Mouse (Mus musculus) mouse embryonic stem cell (cell line): ENCODE data around the gene 4930522L14Rik.
"Not testable (repeated sequence)": the region's sequence is repeated elsewhere in the genome, so short reads cannot be mapped to it uniquely, and the experiment has no call there.

ENCODE experiments used
- in situ Hi-C, 2 experiments: fragments of 300-500 bp; cut with MboI; formaldehyde crosslinking; loops; 1 replicate in 1 of 2; 3 replicates in 1 of 2; pipeline ENCODE4 v1.14.3; 2019 to 2020; ENCODE audit warnings: low sequenced_read_pairs in 2 of 2, low pct_unique_long_range_greater_than_20kb in 1 of 2, mixed read lengths in 1 of 2; ENCODE audit not compliant: unreplicated experiment in 1 of 2

Gene 4930522L14Rik

DNA sequence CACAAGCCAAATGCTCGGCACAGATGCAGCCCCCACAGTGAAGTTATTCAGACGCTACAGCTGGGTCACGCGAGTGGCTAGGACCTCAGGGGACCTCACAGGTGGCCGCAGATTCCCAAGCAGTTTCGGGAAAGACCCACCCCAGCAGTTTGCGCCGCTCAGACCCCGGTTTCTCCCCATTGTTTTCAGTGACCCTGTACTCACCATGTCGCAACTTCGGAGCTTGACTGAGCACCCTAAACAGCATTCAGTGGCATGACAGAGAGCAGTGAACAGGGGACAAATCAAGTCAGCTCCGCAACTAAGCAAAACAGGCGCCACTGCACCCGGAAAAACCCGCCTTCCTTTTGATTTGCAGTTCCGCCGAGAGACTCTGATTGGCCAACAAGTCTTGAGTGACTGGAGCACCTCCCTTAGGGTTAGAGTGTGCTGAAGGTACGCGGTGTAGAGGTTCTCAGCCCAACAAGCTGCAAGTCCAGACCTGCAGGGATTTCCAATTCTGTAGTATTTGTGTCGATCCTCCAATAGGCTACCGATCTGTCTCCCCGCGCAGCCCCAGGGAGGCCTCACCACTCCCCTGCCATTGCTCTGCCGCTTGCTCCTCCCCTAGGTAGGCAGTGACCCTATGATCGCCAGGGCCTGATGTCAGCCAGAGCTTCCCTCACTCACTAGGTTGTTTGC lies at the start of gene 4930522L14Rik:
Gene 4930522L14Rik, minus strand, starts transcription at position 496 of the 681 bp plus-strand sequence.
- in situ Hi-C loops = not testable (repeated sequence)

- in situ Hi-C loops = not testable (repeated sequence)
Observed at GRCm38 (mm10) chr5:109801466-109801865, 49.8 kb upstream of the 4930522L14Rik start.

GRCm38 (mm10) chr5:109799948-109800347 lies 48.3 kb upstream of the 4930522L14Rik start:
- in situ Hi-C loops = not testable (repeated sequence)

DNA sequence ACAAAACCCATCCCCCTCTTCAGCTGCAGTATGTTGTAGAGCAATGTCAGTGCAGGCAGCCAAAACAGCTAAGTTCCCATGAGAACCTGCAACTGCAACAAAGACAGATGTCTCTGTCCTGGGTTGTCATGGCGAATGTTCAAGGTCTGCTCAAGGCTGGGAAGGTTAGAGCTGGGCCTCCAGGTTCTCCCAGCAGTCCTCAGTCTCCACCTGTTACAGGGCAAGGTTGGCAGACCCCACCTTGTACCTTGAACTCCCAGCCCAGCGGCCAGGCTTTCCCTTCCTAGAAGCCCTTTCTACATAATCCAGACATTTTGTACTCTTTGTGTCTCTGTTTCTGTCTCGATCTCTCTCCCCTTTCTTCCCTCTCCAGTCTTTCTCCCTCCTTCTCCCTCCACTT lies 45.3 kb upstream of the 4930522L14Rik start:
- in situ Hi-C loops = not testable (repeated sequence)

DNA sequence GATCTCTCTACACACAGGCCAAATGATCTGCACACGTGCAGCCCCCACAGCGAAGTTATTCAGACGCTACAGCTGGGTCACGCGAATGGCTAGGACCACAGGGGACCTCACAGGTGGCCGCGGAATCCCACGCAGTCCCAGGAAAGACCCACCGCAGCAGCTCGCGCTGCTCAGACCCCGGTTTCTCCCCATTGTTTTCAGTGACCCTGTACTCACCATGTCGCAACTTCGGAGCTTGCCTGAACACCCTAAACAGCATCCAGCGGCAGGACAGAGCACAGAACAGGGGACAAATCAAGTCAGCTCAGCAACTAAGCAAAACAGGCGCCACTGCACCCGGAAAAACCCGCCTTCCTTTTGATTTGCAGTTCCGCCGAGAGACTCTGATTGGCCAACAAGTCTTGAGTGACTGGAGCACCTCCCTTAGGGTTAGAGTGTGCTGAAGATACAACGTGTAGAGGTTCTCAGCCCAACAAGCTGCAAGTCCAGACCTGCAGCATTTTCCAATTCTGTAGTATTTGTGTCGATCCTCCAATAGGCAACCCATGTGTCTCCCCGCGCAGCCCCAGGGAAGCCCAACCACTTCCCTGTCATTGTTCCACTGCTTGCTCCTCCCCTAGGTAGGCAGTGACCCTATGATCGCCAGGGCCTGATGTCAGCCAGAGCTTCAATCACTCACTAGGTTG lies 44.4 kb upstream of the 4930522L14Rik start:
- in situ Hi-C loops = not testable (repeated sequence)

GRCm38 (mm10) chr5:109752073-109752780 lies 541 bp upstream of the 4930522L14Rik start:
- in situ Hi-C loops = not testable (repeated sequence)

GRCm38 (mm10) chr5:109745081-109745480 lies 6.6 kb downstream of the 4930522L14Rik start:
- in situ Hi-C loops = not testable (repeated sequence)

GRCm38 (mm10) chr5:109717341-109717740 lies 34.3 kb downstream of the 4930522L14Rik start:
- in situ Hi-C loops = not testable (repeated sequence)

- in situ Hi-C loops = loop anchor here (5.0 kb wide), 1 partner anchor 66 kb away; no protein-coding TSS in a partner anchor
Observed at GRCm38 (mm10) chr5:109691205-109691965, 60.3 kb downstream of the 4930522L14Rik start.

DNA sequence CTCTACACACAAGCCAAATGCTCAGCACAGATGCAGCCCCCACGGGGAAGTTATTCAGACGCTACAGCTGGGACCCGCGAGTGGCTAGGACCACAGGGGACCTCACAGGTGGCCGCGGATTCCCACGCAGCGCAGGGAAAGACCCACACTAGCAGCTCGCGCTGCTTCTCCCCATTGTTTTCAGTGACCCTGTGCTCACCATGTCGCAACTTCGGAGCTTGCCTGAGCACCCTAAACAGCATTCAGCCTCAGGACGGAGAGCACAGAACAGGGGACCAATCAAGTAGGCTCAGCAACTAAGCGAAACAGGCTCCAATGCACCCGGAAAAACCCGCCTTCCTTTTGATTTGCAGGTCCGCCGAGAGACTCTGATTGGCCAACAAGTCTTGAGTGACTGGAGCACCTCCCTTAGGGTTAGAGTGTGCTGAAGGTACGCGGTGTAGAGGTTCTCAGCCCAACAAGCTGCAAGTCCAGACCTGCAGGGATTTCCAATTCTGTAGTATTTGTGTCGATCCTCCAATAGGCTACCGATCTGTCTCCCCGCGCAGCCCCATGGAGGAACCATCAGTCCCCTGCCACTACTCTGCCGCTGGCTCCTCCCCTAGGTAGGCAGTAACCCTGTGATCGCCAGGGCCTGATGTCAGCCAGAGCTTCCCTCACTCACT lies 61.0 kb downstream of the 4930522L14Rik start, which contains the start of gene 5430403G16Rik:
Gene 5430403G16Rik, minus strand, starts transcription at position 505 of the 665 bp plus-strand sequence.
- in situ Hi-C loops = loop anchor here (5.0 kb wide), 1 partner anchor 67 kb away; no protein-coding TSS in a partner anchor
